Mouse (Mus musculus) ovary, adult 18-20 months (tissue): ENCODE data around the gene Olfr456.
"Not testable (repeated sequence)": the region's sequence is repeated elsewhere in the genome, so short reads cannot be mapped to it uniquely, and the experiment has no call there.

ENCODE experiments used
- DNase-seq: peaks from one replicate; pipeline ENCODE4 v3.0.0; 2022; ENCODE audit warnings: low spot score, mixed read lengths

The Olfr456 gene

DNA sequence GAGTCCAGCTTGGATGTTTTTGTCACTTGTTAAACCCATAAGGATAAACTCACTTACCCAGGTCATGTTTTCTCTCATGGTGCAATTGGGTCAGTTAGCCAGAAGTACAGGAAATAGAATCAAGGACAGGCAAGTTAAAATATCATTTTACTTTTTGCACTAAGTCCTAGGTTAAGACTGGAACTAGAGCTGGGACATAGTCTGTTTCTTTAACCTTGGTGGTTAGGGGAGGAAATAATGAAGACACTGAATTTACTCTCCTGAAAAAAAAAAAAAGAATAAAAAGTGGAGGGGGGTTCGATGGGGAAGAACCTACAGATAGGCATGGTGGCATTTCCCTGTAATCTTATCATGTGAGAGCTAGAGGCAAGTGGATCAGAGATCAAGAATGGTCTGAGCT is at the start of gene Olfr456:
Olfr456 (minus strand) TSS at position 101 of the 400 bp plus-strand sequence.
- no peak for DNase-seq

DNA sequence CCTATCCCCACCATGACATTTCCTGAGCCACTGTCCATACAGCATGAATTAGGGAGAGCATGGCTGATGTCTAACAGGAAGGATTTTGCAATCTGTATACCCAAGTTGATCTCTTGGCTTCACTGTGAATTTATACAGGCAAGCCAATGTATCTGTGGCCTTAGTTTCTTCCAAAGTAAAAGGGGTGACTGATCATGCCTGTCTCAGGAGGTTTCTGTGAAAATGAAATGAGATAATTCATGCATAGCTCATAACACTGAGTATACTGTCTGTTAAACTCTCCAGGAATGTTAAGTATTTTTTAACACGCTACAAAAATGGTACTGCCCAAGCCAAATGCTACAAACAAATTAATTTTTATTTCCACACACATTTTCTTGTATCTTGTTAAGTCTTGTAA is 26.4 kb upstream of the Olfr456 start:
- no peak for DNase-seq

DNA sequence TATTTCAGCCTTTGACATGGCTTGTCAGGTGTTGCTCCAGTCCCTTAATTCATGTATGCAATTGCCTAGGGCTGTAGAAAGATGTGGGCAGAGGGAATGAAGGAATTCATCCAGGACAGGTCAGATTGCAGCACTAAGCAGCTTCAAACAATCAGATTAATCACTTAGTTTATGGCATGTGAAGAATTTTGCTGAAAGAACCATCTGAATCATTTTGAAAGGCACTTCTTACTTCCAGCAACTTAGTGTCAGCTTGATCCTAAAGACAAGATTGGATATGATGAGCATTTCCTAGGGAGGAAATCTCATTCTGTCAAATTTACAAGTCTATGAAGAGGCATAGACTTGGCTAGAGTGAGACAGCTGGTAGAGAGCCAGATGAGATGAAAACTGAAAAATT is 22.3 kb upstream of the Olfr456 start:
- no peak for DNase-seq

DNA sequence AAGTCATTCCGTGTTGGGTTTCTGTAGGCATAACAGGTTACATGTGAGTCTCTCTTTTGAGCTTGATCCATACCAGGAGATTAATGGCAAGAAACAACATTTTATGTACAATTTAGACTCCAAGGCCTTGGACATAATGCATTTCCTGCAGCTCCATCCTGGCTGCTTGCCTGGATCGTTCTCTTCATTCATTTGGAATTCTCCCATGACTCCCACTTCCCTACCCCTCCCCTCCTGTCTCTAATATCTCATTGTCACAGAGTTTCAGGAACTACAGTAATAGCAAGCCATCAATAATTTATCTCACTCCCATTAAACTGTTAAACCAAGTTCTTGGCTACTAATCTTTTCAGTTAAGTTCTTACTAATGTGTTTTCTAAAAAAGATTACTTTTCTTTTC is 16.5 kb upstream of the Olfr456 start:
- DNase-seq: no peak

DNA sequence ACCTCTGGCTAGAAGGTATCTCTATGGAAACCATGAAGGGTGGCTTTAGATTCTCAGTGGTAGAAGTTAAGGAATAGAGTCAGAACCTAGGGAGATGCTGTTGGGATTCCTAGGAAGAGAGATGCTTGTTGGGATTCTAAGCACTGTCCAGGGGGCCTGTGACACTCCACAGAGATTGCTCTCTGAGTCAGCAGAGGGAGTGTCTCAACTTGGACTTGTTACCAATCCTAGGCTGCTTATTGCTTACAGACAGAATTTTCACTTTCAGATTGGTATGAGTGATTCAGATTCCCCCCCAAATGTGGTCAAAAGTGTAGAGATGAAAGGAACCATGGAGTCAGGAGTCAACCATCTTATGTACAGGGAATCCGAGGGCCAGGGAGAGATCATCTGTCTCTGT is 2.7 kb upstream of the Olfr456 start:
- no peak for DNase-seq

DNA sequence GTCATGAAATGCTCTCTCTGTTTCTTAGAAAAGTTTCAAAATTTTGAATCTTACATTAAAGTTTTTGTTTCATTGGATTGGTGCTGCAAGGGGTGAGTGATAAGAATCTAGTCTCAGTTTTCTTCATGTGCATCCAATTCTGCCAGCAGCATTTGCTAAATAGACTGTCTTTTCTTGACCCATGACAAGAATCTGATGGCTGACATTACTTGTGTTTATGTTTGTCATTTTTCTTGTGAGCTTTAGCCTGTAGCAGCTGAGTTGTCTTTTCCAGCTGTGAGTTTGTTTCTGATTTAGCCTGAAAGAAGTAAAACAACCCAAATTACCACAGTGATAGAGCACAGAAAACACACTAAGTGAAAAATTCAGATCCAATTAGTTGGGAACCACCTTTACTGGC is 2.4 kb downstream of the Olfr456 start:
- no peak for DNase-seq

DNA sequence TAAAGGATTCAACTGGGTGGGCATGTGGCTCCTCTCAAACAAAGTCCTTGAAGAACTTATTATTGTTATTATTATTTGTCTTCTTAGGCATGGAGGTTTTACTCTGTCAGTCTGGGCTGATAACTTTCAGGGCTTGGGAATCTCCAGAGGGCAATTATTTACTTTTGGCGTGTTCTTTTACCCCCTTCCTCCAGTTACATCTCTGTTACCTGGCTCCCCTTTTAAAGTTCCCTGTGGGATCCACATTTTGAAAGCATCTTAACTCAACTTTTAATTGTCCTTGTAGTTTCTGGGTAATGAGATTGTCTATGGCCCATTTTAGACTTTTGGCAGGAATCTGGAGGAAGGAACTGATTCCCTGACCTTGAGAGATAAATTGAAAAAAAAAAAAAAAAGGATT is 10.8 kb downstream of the Olfr456 start, which contains the start of gene Olfr457:
Olfr457 (minus strand) TSS at position 101 of the 400 bp plus-strand sequence.
- DNase-seq: no peak

DNA sequence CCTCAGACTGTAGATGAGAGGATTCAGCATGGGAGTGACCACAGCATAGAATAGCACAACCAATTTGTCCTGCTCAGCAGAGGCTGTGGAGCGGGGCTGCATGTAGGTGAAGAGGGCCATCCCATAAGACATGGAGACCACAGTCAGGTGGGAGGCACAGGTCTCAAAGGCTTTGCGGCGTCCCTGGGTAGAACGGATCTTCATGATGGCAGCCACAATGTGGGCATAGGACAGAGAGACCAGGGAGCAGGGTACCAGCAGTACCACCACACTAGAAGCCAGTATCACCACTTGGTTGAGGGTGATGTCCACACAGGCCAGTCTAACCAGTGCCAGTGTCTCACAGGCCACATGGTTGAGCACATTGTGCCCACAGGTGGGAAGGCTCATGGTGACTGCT is 15.7 kb downstream of the Olfr456 start:
- not testable (repeated sequence) for DNase-seq

DNA sequence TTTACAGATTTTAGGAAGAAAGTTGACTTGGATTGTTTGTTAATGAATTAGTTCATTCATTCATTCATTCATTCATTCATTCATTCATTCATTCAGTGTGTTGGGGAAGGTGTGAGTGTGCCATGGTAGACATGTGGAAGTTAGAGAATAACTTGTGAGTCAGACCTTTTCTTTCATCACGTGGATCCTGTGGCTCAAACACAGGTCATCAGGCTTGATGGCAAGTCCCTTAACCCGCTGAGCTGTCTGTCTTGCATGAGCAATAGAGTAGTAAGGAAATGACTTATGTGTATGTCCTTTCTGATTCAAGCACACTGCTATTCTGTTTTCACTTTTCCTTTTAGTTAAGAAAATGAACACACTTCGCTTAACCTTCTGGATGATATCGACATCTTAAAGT is 16.5 kb downstream of the Olfr456 start:
- no peak for DNase-seq

DNA sequence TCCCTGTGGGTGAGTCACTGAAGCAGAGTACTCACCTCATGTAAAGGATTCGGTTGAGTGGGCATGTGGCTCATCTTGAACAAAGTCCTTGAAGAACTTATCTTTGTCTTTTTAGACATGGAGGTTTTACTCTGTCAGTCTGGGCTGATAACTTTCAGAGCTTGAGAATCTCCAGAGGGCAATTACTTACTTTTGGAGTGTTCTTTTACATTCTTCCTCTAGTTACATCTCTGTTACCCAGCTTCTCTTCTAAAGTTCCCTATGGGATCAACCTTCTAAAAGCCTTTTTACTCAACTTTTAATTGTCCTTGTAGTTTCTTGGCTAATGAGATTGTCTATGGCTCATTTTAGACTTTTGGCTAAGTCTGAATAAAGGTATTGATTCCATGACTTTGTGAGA is 21.9 kb downstream of the Olfr456 start, which contains the start of gene Olfr458:
Olfr458 (minus strand) TSS at position 101 of the 400 bp plus-strand sequence.
- no peak for DNase-seq

DNA sequence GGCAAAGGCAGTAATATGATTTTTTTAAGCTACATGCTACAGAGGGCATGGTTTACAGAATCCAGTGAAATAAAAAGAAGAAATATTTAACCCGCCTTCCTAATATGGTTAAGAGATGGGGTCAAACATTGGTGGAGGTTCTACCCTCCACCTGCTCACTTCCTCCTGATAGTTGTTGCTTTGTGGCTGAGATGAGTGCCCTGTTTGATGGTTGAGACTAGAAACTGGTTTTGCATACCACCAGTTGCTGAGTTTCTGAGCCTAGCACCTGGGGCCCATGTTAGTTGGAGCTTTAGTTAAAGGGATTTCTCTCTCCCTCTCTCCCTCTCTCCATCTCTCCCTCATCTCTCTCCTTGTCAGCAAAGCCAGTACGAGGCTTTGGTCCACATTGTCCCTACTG is 39.6 kb downstream of the Olfr456 start:
- DNase-seq: no peak

DNA sequence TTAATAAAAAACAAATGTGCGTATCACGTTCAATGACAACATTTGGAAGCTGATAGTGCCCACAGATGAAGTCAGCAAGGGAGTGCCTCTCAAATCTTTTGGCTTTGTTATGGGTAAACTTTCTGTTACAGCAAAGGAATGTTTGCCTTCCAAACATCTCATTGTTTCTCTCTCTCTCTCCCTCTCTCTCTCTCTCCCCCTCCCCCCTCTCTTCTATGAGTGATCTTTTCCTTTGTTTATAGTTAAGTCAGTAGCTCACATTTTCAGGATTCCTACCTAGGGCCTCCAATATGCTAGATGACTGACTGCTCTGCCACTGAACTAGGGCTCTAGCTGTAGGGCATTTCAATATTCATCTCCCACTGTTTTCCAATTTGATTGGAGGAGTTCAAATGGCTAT is 42.5 kb downstream of the Olfr456 start:
- no peak for DNase-seq

DNA sequence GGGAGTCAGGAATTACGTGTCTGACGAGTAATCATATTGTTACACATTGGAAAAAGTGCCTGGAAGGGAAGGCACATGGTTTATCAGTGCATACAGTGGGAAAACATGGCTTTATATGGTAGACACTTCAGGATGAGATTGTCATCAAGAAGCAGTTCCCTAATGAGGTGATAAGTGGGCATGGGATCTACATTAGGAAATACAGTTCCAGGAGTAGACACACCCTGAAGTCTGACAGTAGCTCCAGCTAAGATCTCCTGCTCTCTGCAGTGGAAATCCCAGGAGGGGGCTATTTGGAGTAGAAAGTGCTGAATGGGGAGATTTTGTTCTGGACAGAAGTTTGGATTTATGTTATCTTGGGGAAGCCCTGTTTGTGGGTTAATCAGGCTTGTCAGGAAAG is 45.6 kb downstream of the Olfr456 start:
- no peak for DNase-seq
